Mouse (Mus musculus) gastrocnemius, postnatal 14 days (tissue): ENCODE data around the gene Als2cl. TPM values are rescaled to one million over a fixed set of nuclear protein-coding genes. Genes with fewer than 3 reads are reported as not detected.
A peak's percentile ranks its signal among the peaks of the same experiment; 100 is the strongest.

Experiments used
- DNase-seq: peaks from one replicate; pipeline ENCODE4 v3.0.0; 2021; ENCODE audit warnings: mixed read lengths
- intact Hi-C: fragments of 180-260 bp; cut with DNase I; formaldehyde crosslinking; loops from one replicate; pipeline ENCODE4 v1.15.1; 2025; ENCODE audit warnings: low total_unique reads
- total RNA-seq, 2 experiments: library from RNA; stranded (reverse); gene quantifications; 2 replicates each; pipeline ENCODE4 v1.2.3; 2021

The Als2cl gene
- total RNA-seq, 2 experiments from 2014 or later: 4.0 to 9.5 TPM

GRCm38 (mm10) chr9:110877353-110877752, 2.3 kb upstream of the Als2cl start:
- no peak for DNase-seq
- intact Hi-C loops: no loop called here

- peak; percentile 88 for DNase-seq
- intact Hi-C loops: no loop called here
Measured at GRCm38 (mm10) chr9:110877888-110878287, 1.8 kb upstream of the Als2cl start.

GRCm38 (mm10) chr9:110879998-110880561, 410 bp downstream of the Als2cl start, which contains the start of gene Tmie:
TSS of gene Tmie (minus strand) at chr9:110880113.
- peak; percentile 67 for DNase-seq
- intact Hi-C loops: no loop called here

GRCm38 (mm10) chr9:110880772-110881171, 1.1 kb downstream of the Als2cl start:
- DNase-seq: no peak
- intact Hi-C loops: no loop called here

- no peak for DNase-seq
- intact Hi-C loops: no loop called here
Measured at GRCm38 (mm10) chr9:110881953-110882352, 2.3 kb downstream of the Als2cl start.

GRCm38 (mm10) chr9:110887388-110888303, 8.0 kb downstream of the Als2cl start:
- no peak for DNase-seq
- intact Hi-C loops: no loop called here

- intact Hi-C loops: no loop called here
- no peak for DNase-seq
Measured at GRCm38 (mm10) chr9:110888935-110889334, 9.3 kb downstream of the Als2cl start.

GRCm38 (mm10) chr9:110890026-110890783, 10.5 kb downstream of the Als2cl start:
- DNase-seq: peak; percentile 4
- intact Hi-C loops: no loop called here

- intact Hi-C loops: no loop called here
- DNase-seq: peak; percentile 5
Measured at GRCm38 (mm10) chr9:110891077-110891828, 11.6 kb downstream of the Als2cl start.

- intact Hi-C loops: no loop called here
- DNase-seq: peak; percentile 3
Measured at GRCm38 (mm10) chr9:110892552-110892951, 12.9 kb downstream of the Als2cl start.

- DNase-seq: no peak
- intact Hi-C loops: no loop called here
Measured at GRCm38 (mm10) chr9:110893429-110893828, 13.8 kb downstream of the Als2cl start.

GRCm38 (mm10) chr9:110895507-110895906, 15.8 kb downstream of the Als2cl start:
- intact Hi-C loops: no loop called here
- no peak for DNase-seq

GRCm38 (mm10) chr9:110895994-110896393, 16.3 kb downstream of the Als2cl start:
- intact Hi-C loops: no loop called here
- no peak for DNase-seq

- no peak for DNase-seq
- intact Hi-C loops: no loop called here
Measured at GRCm38 (mm10) chr9:110896595-110896994, 16.9 kb downstream of the Als2cl start.

- no peak for DNase-seq
- intact Hi-C loops: no loop called here
Measured at GRCm38 (mm10) chr9:110899451-110900008, 19.9 kb downstream of the Als2cl start.

- intact Hi-C loops: no loop called here
Measured at GRCm38 (mm10) chr9:110901204-110901603, 21.5 kb downstream of the Als2cl start.

GRCm38 (mm10) chr9:110902271-110902670, 22.6 kb downstream of the Als2cl start:
- intact Hi-C loops: no loop called here
- DNase-seq: no peak

More at GRCm38 (mm10) chr9:110901204-110901603, 21.5 kb downstream of the Als2cl start:
- DNase-seq: no peak

GRCm38 (mm10) chr9:110907201-110907837, 27.6 kb downstream of the Als2cl start:
- intact Hi-C loops: no loop called here

More at GRCm38 (mm10) chr9:110907201-110907837, 27.6 kb downstream of the Als2cl start:
- DNase-seq: no peak
